Mouse (Mus musculus): Measurements from ENCODE around the gene Fam155a. TPM values are rescaled to one million over a fixed set of nuclear protein-coding genes. Genes with fewer than 3 reads are reported as not detected.

The Fam155a gene
- polyA plus RNA-seq, 1 experiment from 2014 or later: 8.3 TPM

Small RNA genes within 50 kb of the gene (microRNA-seq; reads per million reads assigned to microRNA genes)
- gene Gm47312: not detected

Other genes starting within 250 kb of the Fam155a start
- not detected in 2 replicates for gene Gm10217, start 93.1 kb upstream of the Fam155a start, polyA plus RNA-seq (2016; fragmentation: Nextera tagmentation; extraction: Ambion mirVana)
- gene Lig4, start 206.5 kb upstream of the Fam155a start, polyA plus RNA-seq (2016; fragmentation: Nextera tagmentation; extraction: Ambion mirVana): 9.7 TPM in 2 replicates
- gene Abhd13, start 206.5 kb upstream of the Fam155a start, polyA plus RNA-seq (2016; fragmentation: Nextera tagmentation; extraction: Ambion mirVana): 19.4 and 20.7 TPM in 2 replicates
- gene Tnfsf13b, start 235.3 kb upstream of the Fam155a start, polyA plus RNA-seq (2016; fragmentation: Nextera tagmentation; extraction: Ambion mirVana): 0.22 TPM in 1 of 2 replicates, not detected in the other